Mouse (Mus musculus): Measurements from ENCODE around the gene Gm15217. TPM values are rescaled to one million over a fixed set of nuclear protein-coding genes. Genes with fewer than 3 reads are reported as not detected.

The Gm15217 gene
- total RNA-seq, 4 experiments from 2014 or later: not detected

GRCm38 (mm10) chr14:46391621-46392170 lies 12.5 kb downstream of the Gm15217 start:
- DNase-seq (ENCODE audit: low spot score in 2 of 2): no peak

- DNase-seq (ENCODE audit: low spot score in 2 of 2): no peak
These were observed 19.0 kb downstream of the Gm15217 start for GRCm38 (mm10) chr14:46398091-46398695.

DNA sequence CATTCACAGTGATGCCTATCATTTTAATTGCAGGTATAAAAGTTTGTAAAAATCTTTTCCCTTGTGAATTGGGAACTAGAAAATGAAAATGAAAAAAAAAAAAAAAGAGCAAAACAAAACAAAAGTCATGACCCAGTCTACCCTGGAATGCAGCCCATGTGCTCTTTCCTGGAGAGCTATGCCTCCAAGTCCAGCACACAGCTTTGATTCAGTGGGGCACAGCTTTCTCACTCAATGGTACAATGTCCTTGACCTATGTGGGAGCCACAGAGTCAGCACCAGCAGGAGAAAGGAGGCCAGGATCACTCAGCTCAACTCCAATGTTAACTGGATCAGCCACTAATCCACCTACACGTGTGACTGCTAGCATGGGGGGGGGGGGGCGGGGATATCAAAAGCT lies 20.7 kb downstream of the Gm15217 start:
- no peak for DNase-seq (ENCODE audit: low spot score in 2 of 2)

DNA sequence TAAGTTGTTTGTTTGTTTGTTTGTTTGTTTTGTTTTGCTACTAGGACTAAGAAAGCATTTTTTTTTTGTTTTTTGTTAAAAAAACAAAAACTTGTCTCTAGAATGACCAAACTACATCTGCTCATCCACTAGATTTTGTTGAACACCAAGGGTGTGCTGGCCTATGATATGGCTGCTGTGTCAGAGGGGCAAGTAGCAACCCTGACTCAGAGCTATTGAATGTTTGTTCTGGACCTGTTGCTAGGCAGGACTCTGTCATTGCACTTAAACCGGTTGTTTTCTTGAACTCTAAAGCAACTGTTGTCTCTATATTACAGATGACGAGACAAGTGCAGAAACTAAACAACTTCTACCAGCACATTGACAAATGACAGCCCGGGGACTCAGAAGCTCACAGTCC lies 29.1 kb downstream of the Gm15217 start:
- no peak for DNase-seq (ENCODE audit: low spot score in 2 of 2)

GRCm38 (mm10) chr14:46409016-46409415 lies 29.8 kb downstream of the Gm15217 start:
- no peak for DNase-seq (ENCODE audit: low spot score in 2 of 2)

DNA sequence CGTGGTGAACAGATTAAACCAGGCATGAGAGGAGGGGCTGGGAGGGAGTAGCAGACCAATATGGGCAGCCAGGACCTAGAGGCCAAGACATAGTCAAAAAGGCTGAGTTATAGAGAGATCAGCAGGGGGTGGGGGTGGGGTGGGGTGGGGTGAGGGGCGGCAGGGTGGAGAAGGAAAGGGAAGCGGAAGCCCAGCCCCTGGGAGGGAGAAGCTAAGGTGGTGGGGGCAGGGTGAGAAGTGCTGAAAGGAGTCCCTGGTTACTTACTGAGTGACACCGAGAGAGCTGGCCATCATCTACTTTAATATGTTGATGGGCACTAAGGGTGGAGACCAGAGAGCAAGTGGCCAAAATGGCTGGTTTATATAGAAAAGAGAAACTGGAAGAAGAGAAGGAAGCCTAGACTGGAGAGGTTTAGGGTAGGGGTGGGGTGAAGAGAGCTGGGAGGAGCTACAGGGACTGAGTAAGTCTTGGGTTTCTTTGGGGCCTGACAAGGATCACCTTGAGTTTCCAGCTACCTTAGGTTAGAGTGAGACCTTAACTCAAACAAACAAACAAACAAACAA lies 31.4 kb downstream of the Gm15217 start:
- DNase-seq (ENCODE audit: low spot score in 2 of 2): no peak

DNA sequence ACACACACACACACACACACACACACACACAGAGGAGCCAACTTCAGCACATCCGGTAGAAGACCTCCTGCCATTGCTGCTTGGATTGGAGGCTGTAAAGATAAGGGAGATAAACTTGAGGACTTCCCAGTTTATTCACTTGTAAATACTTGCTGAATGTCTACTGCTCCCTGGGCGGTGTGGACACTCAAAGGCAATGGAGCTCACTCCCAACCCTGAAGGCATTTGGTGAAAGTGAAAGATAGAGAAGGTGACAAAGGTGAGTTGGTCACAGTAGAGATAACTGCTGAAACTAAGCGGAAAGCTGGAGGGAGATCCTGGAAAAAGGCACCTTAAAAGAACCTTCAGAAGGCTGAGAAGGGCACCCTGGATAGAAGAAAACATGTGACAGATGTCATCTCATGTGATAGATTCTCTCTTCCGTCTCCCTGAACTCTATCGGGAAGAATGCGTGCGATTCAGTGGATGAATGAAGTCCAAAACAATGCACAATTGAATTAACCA lies 33.3 kb downstream of the Gm15217 start:
- DNase-seq (ENCODE audit: low spot score in 2 of 2): no peak

DNA sequence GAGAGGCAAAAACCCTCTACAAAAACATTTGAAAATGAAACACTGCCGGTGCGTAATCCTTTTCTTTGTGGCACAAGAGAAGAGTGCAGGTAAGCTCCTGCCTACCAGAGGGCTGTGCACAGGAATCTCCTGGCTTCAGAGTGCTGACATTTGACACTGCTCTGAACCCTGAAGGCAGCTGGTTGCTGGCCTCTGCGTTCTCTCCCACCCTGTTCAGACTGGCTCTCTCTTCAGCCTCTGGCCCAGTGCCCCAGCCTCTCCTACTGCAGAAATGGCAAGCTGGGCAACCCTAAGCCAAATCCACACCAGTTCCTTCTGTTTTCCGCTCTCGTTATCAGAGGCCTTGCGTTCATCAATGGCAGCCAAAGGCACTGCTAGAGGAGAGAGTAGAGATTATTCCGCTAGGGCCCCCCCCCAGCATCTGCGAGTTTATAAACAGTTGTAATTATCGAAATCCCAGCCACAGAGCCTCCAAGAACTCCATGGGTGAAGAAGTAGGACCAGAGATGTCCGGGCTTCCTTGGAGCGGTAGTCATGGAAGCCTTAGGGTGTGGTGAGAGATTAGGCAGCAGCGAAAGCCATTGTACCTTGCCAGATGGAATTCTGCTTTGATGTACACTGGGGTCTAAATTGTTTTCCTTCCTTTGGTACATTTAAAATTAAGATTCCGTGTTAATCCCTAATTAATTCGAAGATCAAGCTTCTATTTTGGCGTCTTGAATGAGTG lies 39.3 kb downstream of the Gm15217 start:
- no peak for DNase-seq (ENCODE audit: low spot score in 2 of 2)

- DNase-seq (ENCODE audit: low spot score in 2 of 2): no peak
These were observed 40.1 kb downstream of the Gm15217 start for GRCm38 (mm10) chr14:46419269-46419668.

DNA sequence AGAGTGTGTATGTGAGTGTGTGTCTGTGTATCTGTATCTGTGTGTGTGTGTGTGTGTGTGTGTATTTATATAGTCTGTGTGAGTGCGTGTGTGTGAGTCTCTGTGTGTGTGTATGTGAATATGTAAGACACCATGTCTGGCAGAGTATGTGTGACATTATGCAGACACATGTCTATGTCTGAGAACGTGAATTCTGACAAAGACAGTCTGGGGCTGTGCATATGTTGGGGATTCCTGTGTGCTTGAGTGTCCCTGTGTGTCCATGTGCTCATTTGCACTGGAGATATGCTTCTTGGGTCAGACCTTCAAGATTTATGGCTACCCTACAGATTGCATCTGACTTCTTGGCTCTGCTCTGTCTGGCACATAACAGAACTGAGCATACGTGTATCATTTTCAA lies 42.6 kb downstream of the Gm15217 start:
- DNase-seq (ENCODE audit: low spot score in 2 of 2): no peak

DNA sequence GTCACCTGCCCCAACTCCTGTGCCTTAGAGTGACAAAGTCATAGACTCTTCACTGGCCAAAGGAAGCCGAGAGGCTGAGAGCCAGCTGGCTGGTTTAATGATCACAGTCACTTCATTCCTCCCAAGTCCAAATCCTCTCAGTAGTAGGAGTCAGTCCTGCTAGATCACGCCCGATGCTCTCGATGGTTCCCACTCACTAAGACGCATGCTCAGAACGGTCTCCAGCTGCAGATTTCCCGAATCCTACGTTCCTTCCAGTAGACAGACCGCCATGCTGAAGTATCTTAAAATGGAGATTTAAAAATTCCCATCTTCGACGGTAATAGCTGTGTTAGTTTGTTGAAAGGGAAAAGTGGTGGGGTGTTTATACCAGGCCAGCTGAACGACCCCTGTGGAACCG lies 48.0 kb downstream of the Gm15217 start:
- DNase-seq (ENCODE audit: low spot score in 2 of 2): no peak

DNA sequence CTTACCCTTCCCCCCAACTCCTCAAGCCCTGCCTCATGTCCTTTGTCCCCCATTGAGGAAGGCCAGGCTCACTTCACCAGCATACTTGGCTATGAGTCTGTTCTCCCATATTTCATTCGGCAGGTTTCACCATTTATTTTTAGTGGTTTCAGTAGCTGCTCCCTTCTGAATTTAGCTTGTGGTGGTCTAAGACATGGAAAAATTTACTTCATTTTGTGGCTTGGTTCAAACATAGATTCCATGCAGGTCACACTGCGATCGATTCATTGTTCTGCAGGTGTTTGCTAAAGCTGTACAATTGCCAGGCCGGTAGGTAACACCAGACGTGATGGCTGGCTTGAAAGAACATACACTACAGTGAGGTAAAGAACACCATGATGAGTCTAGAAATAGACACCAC lies 51.0 kb downstream of the Gm15217 start:
- DNase-seq (ENCODE audit: low spot score in 2 of 2): no peak

Other genes starting within 250 kb of the Gm15217 start
- gene Bmp4, start 11.3 kb downstream of the Gm15217 start, total RNA-seq (2022): 1 to 10 TPM; 2.9 to 4.2 (median 3.6) TPM